Mouse (Mus musculus) embryonic fibroblast, embryonic 13.5 days (primary cell): Measurements from ENCODE around the gene Gm5134.
"Not testable (repeated sequence)": the region's sequence is repeated elsewhere in the genome, so short reads cannot be mapped to it uniquely, and the experiment has no call there.

Source experiments
- CTCF ChIP-seq: IDR thresholded peaks from 2 replicates; pipeline ENCODE4 v1.5.1; 2011; ENCODE audit warnings: mild to moderate bottlenecking, control low read depth, low read length, moderate library complexity, borderline replicate concordance; ENCODE audit not compliant: insufficient read depth
- POLR2A ChIP-seq: IDR thresholded peaks from 2 replicates; pipeline ENCODE4 v1.6.1; 2011; ENCODE audit warnings: low read depth, mild to moderate bottlenecking, control low read depth, low read length, moderate library complexity

DNA sequence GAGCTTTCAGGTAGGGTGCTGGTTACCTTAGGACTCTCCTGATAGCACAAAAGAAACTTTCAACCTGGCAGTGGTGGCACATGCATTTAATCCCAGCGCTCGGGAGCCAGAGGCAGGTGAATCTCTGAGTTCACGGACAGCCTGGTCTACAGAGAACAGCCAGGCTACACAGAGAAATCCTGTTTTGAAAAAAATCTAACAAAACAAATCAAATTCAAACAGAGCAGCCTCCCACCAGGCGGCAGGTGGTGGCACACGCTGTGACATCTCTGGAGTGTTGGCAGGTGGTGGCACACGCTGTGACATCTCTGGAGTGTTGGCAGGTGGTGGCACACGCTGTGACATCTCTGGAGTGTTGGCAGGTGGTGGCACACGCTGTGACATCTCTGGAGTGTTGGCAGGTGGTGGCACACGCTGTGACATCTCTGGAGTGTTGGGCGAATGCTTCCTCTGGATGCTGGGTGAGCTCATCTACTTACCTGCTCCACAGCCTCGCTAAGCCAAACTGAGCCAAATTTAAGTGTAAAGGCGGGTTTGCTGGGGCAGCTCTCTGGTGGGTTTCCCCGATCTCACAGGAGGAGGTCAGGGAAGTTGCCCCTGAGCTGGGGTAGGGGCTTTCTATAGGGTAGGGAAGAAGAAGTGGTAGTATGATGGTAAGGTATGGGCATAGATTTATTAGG is 40.4 kb downstream of the Gm5134 start:
- TF ChIP-seq CTCF, POLR2A: not testable (repeated sequence)
